ENCODE assay signal across 20 mouse cellular contexts in genomic region chr4:100705960-100706359, GRCm38 (mm10).
"Had no signal": no experiment of that assay in that cellular context is flagged by ENCODE, and none has a peak within 500 bp of the region (broad histone marks: within the 10 kb centered on the region; RNA-seq: fewer than 3 reads in every experiment).

No protein-coding gene starts in this region.

- DNase-seq: kidney, adult 18-20 months; kidney, adult 9 months; kidney, postnatal 14 days; kidney, postnatal 4 days; left cerebral cortex, postnatal 4 days; liver, postnatal 0 days; lung, postnatal 36 days; retina, postnatal 1 day; right cerebral cortex, postnatal 25 days; thymus, adult 18-20 months; thymus, postnatal 36 days had no signal

- ATAC-seq: liver, postnatal 0 days; lung, postnatal 0 days had no signal

- H3K4me2 ChIP-seq: limb, embryonic 12.5 days; limb, embryonic 15.5 days; liver, embryonic 11.5 days; midbrain, embryonic 12.5 days; neural tube, embryonic 13.5 days had no signal

- H3K27ac ChIP-seq: limb, embryonic 12.5 days; limb, embryonic 15.5 days; liver, embryonic 14.5 days; midbrain, embryonic 12.5 days; neural tube, embryonic 13.5 days had no signal

- H3K9me3 ChIP-seq: limb, embryonic 12.5 days; limb, embryonic 15.5 days; midbrain, embryonic 12.5 days; neural tube, embryonic 13.5 days had no signal

- H3K4me3 ChIP-seq: limb, embryonic 12.5 days; limb, embryonic 15.5 days; megakaryocyte, embryonic 14.5 days; midbrain, embryonic 12.5 days; myocyte; neural tube, embryonic 13.5 days had no signal

- H3K27me3 ChIP-seq: limb, embryonic 15.5 days; megakaryocyte, embryonic 14.5 days; midbrain, embryonic 12.5 days; neural tube, embryonic 13.5 days had no signal

- H3K4me1 ChIP-seq: limb, embryonic 12.5 days; megakaryocyte, embryonic 14.5 days; neural tube, embryonic 13.5 days had no signal

- H3K36me3 ChIP-seq: limb, embryonic 12.5 days; limb, embryonic 15.5 days; midbrain, embryonic 12.5 days; neural tube, embryonic 13.5 days had no signal

- H3K9ac ChIP-seq: limb, embryonic 12.5 days; limb, embryonic 15.5 days; liver, embryonic 14.5 days; liver, postnatal 0 days; midbrain, embryonic 12.5 days; neural tube, embryonic 13.5 days had no signal
